Mouse (Mus musculus) ES-Bruce4 (cell line): ENCODE data around the gene Agpat4.

ENCODE experiments used
- CTCF ChIP-seq: IDR thresholded peaks from one replicate; pipeline ENCODE4 v1.8.1; 2011; ENCODE audit warnings: low read depth, low read length
- EP300 ChIP-seq: IDR thresholded peaks from 2 replicates; pipeline ENCODE4 v1.6.1; 2011; ENCODE audit warnings: low read depth, low read length; ENCODE audit not compliant: insufficient read depth
- POLR2A ChIP-seq: IDR thresholded peaks from one replicate; pipeline ENCODE4 v1.8.1; 2011; ENCODE audit warnings: low read length; ENCODE audit not compliant: insufficient read depth

GRCm38 (mm10) chr17:12209481-12209880 lies 91.0 kb downstream of the Agpat4 start:
- TF ChIP-seq CTCF (no peak), EP300 (no peak), POLR2A (no peak)
